20 mouse cellular contexts compared by ENCODE assay signal in the genomic region with DNA sequence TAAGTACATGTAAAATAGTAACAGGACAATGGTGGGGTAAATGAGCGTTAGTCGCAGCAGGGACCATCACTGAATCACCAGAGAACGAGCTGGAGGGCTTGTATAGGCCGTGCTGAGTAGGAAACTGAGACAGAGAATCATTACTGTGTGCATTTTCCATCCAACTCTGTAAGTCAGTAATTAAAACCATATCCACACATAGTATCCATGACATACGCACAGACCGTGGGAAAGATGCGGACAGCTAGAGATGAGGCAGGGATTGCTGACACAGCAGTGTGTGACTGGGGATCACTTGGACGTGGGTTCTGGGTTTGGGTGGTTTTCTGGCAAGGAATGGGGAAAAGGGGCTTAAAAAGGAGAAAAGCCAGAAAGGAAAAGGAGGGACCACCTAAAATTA.
A peak's percentile ranks its signal among the peaks of the same experiment; 100 is the strongest.
DNase-seq lines count a peak whose midpoint lies in the region; ATAC-seq and TF ChIP-seq lines count a peak whose summit lies in the region.
"Had no signal": no experiment of that assay in that cellular context is flagged by ENCODE, and none has a peak within 500 bp of the region (broad histone marks: within the 10 kb centered on the region; RNA-seq: fewer than 3 reads in every experiment).

No protein-coding gene starts in this region.

- H3K27me3 ChIP-seq in CH12.LX (replicated peaks), result no peaks in the 10 kb centered on the region
- no peaks in the 10 kb centered on the region for H3K27me3 ChIP-seq in embryonic facial prominence, embryonic 14.5 days (replicated peaks; ENCODE audit: control insufficient read depth, insufficient read depth, low read length)
- H3K27me3 ChIP-seq: forebrain, embryonic 13.5 days; hindbrain, embryonic 12.5 days; hindbrain, embryonic 15.5 days; Patski had no signal

- dilution Hi-C loops in CH12.LX (cut with MboI; ENCODE audit: extremely low pct_ligation_motif_present, extremely low pct_unique_long_range_greater_than_20kb, low sequenced_read_pairs), result no loop called here

- no peak overlapping the region for H3K27ac ChIP-seq in CH12.LX (ENCODE audit: insufficient read depth, low read depth)
- H3K27ac ChIP-seq in ES-E14 (ENCODE audit: insufficient read depth, low read depth, low read length, poor library complexity, severe bottlenecking), result no peak overlapping the region
- H3K27ac ChIP-seq in embryonic facial prominence, embryonic 14.5 days (replicated peaks; ENCODE audit: low read depth, low read length), result peak overlapping the region; percentile 70
- H3K27ac ChIP-seq: forebrain, embryonic 10.5 days; forebrain, embryonic 13.5 days; hindbrain, embryonic 12.5 days; hindbrain, embryonic 15.5 days had no signal

- WGBS in embryonic facial prominence, embryonic 14.5 days, result 45% methylated on average over 8 of the region's 8 CpGs
- 95% methylated on average over 8 of the region's 8 CpGs for WGBS in lung, adult 2 months

- H3K4me3 ChIP-seq in CH12.LX (replicated peaks in 1 of 3; ENCODE audit: low read depth in 2 of 3, low read length in 2 of 3, poor library complexity in 1 of 3) (no peak overlapping the region), ES-E14 (ENCODE audit: insufficient read depth in 1 of 2, low read depth in 1 of 2, low read length in 2 of 2, poor library complexity in 1 of 2, severe bottlenecking in 1 of 2) (no peak overlapping the region)
- H3K4me3 ChIP-seq in embryonic facial prominence, embryonic 14.5 days (ENCODE audit: low read depth, low read length), result no peak overlapping the region
- H3K4me3 ChIP-seq in lung, adult 2 months (replicated peaks; ENCODE audit: extremely low read depth, low read depth, low read length), result no peak overlapping the region
- H3K4me3 ChIP-seq: forebrain, embryonic 10.5 days; forebrain, embryonic 13.5 days; hindbrain, embryonic 12.5 days; hindbrain, embryonic 15.5 days had no signal

- no peak overlapping the region for H3K4me2 ChIP-seq in CH12.LX (ENCODE audit: insufficient read depth, low read depth, poor library complexity, severe bottlenecking)
- no peak overlapping the region for H3K4me2 ChIP-seq in embryonic facial prominence, embryonic 14.5 days (ENCODE audit: low read depth, low read length)
- H3K4me2 ChIP-seq: forebrain, embryonic 13.5 days; heart, embryonic 11.5 days; hindbrain, embryonic 12.5 days; hindbrain, embryonic 15.5 days had no signal

- ATAC-seq in embryonic facial prominence, embryonic 14.5 days (ENCODE audit: low read depth), result peak; percentile 46
- ATAC-seq: CD4-positive, CD25-positive, alpha-beta regulatory T cell, adult 4 months; forebrain, embryonic 13.5 days; forebrain, embryonic 16.5 days; intestine, postnatal 0 days; Patski had no signal

- in situ Hi-C loops in CH12.LX (cut with MboI; ENCODE audit: low pct_ligation_motif_present, low pct_unique_long_range_greater_than_20kb, low sequenced_read_pairs) (loop anchor here (10.0 kb wide), 2 partner anchors 95 to 215 kb away; no protein-coding TSS in a partner anchor), ES-E14 (cut with MboI; ENCODE audit: low sequenced_read_pairs in 2 of 2, unreplicated experiment in 2 of 2) (no loop called here)

- DNase-seq in CH12.LX (ENCODE audit: extremely low read depth), result no peak
- DNase-seq in ES-E14 (ENCODE audit: low read depth, low spot score), result no peak
- peak; percentile 84 for DNase-seq in embryonic facial prominence, embryonic 14.5 days (ENCODE audit: low spot score)
- no peak for DNase-seq in natural killer cell, adult 2 months (ENCODE audit: low spot score in 2 of 2)
- DNase-seq in left cerebral cortex, adult 18-20 months (ENCODE audit: low spot score in 2 of 2), result no peak
- DNase-seq in lung, adult 2 months, result no peak
- DNase-seq: adrenal gland, adult 2 months; adrenal gland, postnatal 14 days; gastrocnemius, postnatal 10 days; heart, adult 11 months had no signal

- no peak for TF ChIP-seq POLR2A in CH12.LX (IDR thresholded peaks at IDR 0.05; ENCODE audit: low read depth, low read length)
- TF ChIP-seq POLR2A in lung, adult 2 months (IDR thresholded peaks at IDR 0.05; ENCODE audit: borderline replicate concordance, extremely low read depth, low read depth, low read length), result no peak

- H3K36me3 ChIP-seq in CH12.LX (replicated peaks in 1 of 2; ENCODE audit: control insufficient read depth in 1 of 2, insufficient read depth in 1 of 2, low read length in 1 of 2) (peaks cover 0 to 69% of the 10 kb centered on the region in 2 experiments), ES-E14 (ENCODE audit: control insufficient read depth, insufficient read depth, low read length, poor library complexity, severe bottlenecking) (no peaks in the 10 kb centered on the region; the same call in 1 of the 2 replicates)
- H3K36me3 ChIP-seq in embryonic facial prominence, embryonic 14.5 days (ENCODE audit: control insufficient read depth, insufficient read depth, low read length), result no peaks in the 10 kb centered on the region
- H3K36me3 ChIP-seq: forebrain, embryonic 10.5 days; hindbrain, embryonic 12.5 days; hindbrain, embryonic 15.5 days had no signal

- H3K4me1 ChIP-seq in CH12.LX (ENCODE audit: control insufficient read depth in 1 of 2, insufficient read depth in 2 of 2) (peaks cover 0 to 13% of the 10 kb centered on the region in 2 experiments; a peak in 1 of 4 replicates), ES-E14 (ENCODE audit: control insufficient read depth in 2 of 2, insufficient read depth in 2 of 2, low read length in 2 of 2, poor library complexity in 1 of 2) (no peaks in the 10 kb centered on the region)
- peaks cover 4% of the 10 kb centered on the region; the same call in 1 of the 2 replicates for H3K4me1 ChIP-seq in embryonic facial prominence, embryonic 14.5 days (ENCODE audit: control insufficient read depth, insufficient read depth, low read length)
- no peaks in the 10 kb centered on the region; the same call in 1 of the 2 replicates for H3K4me1 ChIP-seq in lung, adult 2 months (ENCODE audit: control insufficient read depth, insufficient read depth, low read length)
- H3K4me1 ChIP-seq: forebrain, embryonic 13.5 days; hindbrain, embryonic 15.5 days had no signal

- no peak for TF ChIP-seq CTCF in CH12.LX (conservative IDR thresholded peaks at IDR 0.05 in 1 of 2, IDR thresholded peaks at IDR 0.05 in 1 of 2; ENCODE audit: low read depth in 2 of 2, low read length in 2 of 2)
- no peak for TF ChIP-seq CTCF in lung, adult 2 months (IDR thresholded peaks at IDR 0.05; ENCODE audit: insufficient read depth, low read length)

- TF ChIP-seq EP300 in CH12.LX (IDR thresholded peaks at IDR 0.05; ENCODE audit: low read length), result no peak

- no peaks in the 10 kb centered on the region for H3K79me2 ChIP-seq in CH12.LX (replicated peaks; ENCODE audit: control insufficient read depth, extremely low read depth, insufficient read depth, poor library complexity, severe bottlenecking)

- no peak overlapping the region for H3K9ac ChIP-seq in CH12.LX (ENCODE audit: insufficient read depth, low read depth)
- no peak overlapping the region for H3K9ac ChIP-seq in ES-E14 (ENCODE audit: insufficient read depth, low read depth, low read length, poor library complexity, severe bottlenecking)
- H3K9ac ChIP-seq in embryonic facial prominence, embryonic 14.5 days (ENCODE audit: low read depth, low read length), result no peak overlapping the region
- H3K9ac ChIP-seq: forebrain, embryonic 13.5 days; hindbrain, embryonic 12.5 days; hindbrain, embryonic 15.5 days had no signal

- H3K9me3 ChIP-seq in CH12.LX (replicated peaks; ENCODE audit: low read length), result no peaks in the 10 kb centered on the region
- no peaks in the 10 kb centered on the region for H3K9me3 ChIP-seq in ES-E14 (ENCODE audit: control insufficient read depth, insufficient read depth, low read depth, low read length)
- no peaks in the 10 kb centered on the region for H3K9me3 ChIP-seq in embryonic facial prominence, embryonic 14.5 days (ENCODE audit: control insufficient read depth, low read length)
- H3K9me3 ChIP-seq: forebrain, embryonic 10.5 days; forebrain, embryonic 13.5 days; G1E; hindbrain, embryonic 12.5 days; hindbrain, embryonic 15.5 days had no signal

- TF ChIP-seq RAD21 in CH12.LX (IDR thresholded peaks at IDR 0.05; ENCODE audit: low read depth, low read length), result no peak

TF ChIP-seq in CH12.LX, 34 proteins besides CTCF, POLR2A, EP300 and RAD21:
- TF ChIP-seq MAFK (IDR thresholded peaks at IDR 0.05; ENCODE audit: insufficient replicate concordance, low read length), result 0 out of 2 replicates have a peak, but pooled peaks have one; percentile 23
- TF ChIP-seq ZKSCAN1 (IDR thresholded peaks at IDR 0.05; ENCODE audit: borderline replicate concordance, low read depth, low read length), result no peak
- no peak for TF ChIP-seq UBTF (IDR thresholded peaks at IDR 0.05; ENCODE audit: low read depth, low read length)

TF ChIP-seq in ES-E14, 5 proteins besides CTCF, POLR2A, EP300 and RAD21:
- TF ChIP-seq MAFK (IDR thresholded peaks at IDR 0.05; ENCODE audit: insufficient read depth, low read depth, low read length) (0 out of 2 replicates have a peak, but pooled peaks have one; percentile 8), ZC3H11A (IDR thresholded peaks at IDR 0.05; ENCODE audit: borderline replicate concordance, low read depth, low read length) (no peak)
